Mouse (Mus musculus): ENCODE data around the gene Baz2a. TPM values are rescaled to one million over a fixed set of nuclear protein-coding genes. Genes with fewer than 3 reads are reported as not detected.

The Baz2a gene
- total and polyA plus RNA-seq, 2 experiments, result 6.6 to 12.3 TPM

DNA sequence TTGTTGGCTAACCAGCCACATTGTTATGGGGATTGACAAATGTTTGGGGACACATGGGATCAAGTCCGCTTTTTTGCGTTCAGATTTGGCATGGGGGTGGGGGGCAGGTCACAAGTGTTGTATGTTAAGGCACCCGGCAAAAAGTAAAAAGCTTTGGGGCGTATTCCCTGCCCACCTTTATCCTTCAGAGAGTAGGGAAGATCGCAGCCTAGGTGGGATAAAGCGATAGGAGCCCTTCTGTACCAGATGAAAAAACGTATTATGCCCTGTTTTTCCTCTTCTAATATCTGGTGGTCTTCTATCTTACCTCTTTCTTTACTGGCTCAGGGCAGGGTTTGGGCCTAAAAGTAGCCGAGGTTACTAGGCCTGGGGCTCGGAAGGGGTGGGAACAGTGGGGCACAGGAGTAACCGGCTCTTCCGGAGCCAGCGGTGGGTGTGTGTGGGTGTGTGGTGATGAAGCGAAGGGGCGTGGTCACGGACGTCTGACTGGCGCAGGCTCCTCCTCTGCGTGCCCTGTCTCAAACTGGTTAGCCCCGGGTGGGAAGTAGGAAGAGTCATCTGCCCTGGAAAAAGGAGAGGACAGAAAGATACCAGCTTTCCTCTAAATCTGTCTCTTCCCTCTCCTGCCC is 3.1 kb downstream of the Baz2a start:
- Histone ChIP-seq H3K9ac (ENCODE audit: low read depth, low read length) (peak overlapping the region; percentile 12; the same call in 1 of the 2 replicates), H3K4me1 (ENCODE audit: control insufficient read depth, insufficient read depth, low read length) (peaks cover 14% of the 10 kb centered on the region), H3K27me3 (ENCODE audit: control insufficient read depth, insufficient read depth, low read length) (no peaks in the 10 kb centered on the region), H3K4me3 (ENCODE audit: insufficient read depth, low read depth, low read length) (peak overlapping the region; percentile 7; the same call in 1 of the 2 replicates), H3K27ac (replicated peaks; ENCODE audit: insufficient read depth, low read depth, low read length) (peak overlapping the region; percentile 56), H3K79me2 (ENCODE audit: control insufficient read depth, insufficient read depth, low read length) (peaks cover 13% of the 10 kb centered on the region), H3K36me3 (ENCODE audit: control insufficient read depth, insufficient read depth, low read length) (peaks cover 6% of the 10 kb centered on the region)
- 11% methylated on average over 19 of the region's 19 CpGs for WGBS
- peak; percentile 87 for DNase-seq (ENCODE audit: extremely low read depth, low read depth, low spot score)
- TF ChIP-seq CTCF (IDR thresholded peaks at IDR 0.05; ENCODE audit: low read depth, low read length) (no peak), POLR2A (IDR thresholded peaks at IDR 0.05; ENCODE audit: extremely low read depth, insufficient read depth, low read length) (0 out of 2 replicates have a peak, but pooled peaks have one; percentile 12)

DNA sequence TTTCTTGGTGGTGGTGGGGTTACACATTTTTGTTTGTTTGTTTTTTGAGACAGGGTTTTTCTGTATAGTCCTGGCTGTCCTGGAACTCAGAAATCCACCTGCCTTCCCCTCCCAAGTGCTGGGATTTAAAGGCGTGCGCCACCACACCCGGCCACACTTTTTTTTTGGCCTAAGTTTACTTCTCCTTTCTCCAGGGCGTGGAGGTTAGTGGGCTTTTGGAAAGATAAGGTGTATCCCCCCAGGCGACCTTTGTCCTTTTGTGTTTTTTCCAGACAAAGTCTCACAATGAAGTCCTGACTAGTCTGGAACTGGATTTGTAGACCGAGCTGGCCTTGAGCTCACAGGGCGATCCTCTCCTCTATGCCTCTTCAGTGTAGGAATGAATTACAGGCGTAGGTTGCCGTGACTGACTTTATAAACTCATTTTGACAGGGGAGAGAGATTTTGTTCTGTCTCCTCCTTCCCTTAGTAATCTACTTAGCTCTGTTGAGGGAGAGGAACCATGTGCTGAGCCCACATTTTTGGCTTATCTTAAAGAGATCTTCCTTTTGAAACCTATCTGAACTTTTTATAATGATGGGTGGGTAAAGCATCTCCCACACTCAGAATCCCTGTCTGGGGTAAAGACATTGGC is 3.7 kb downstream of the Baz2a start:
- H3K4me3 ChIP-seq (ENCODE audit: insufficient read depth, low read depth, low read length), result no peak overlapping the region
- H3K4me1 ChIP-seq (ENCODE audit: control insufficient read depth, insufficient read depth, low read length), result peaks cover 14% of the 10 kb centered on the region
- H3K27ac ChIP-seq (replicated peaks; ENCODE audit: insufficient read depth, low read depth, low read length), result peak overlapping the region; percentile 56
- 39% methylated on average over 9 of the region's 9 CpGs for WGBS
- DNase-seq (ENCODE audit: extremely low read depth, low read depth, low spot score), result no peak
- H3K36me3 ChIP-seq (ENCODE audit: control insufficient read depth, insufficient read depth, low read length), result no peaks in the 10 kb centered on the region
- H3K79me2 ChIP-seq (ENCODE audit: control insufficient read depth, insufficient read depth, low read length), result peaks cover 15% of the 10 kb centered on the region
- no peaks in the 10 kb centered on the region for H3K27me3 ChIP-seq (ENCODE audit: control insufficient read depth, insufficient read depth, low read length)
- H3K9ac ChIP-seq (ENCODE audit: low read depth, low read length), result no peak overlapping the region
- no peak for TF ChIP-seq CTCF (IDR thresholded peaks at IDR 0.05; ENCODE audit: low read depth, low read length)
- TF ChIP-seq POLR2A (IDR thresholded peaks at IDR 0.05; ENCODE audit: extremely low read depth, insufficient read depth, low read length), result no peak

DNA sequence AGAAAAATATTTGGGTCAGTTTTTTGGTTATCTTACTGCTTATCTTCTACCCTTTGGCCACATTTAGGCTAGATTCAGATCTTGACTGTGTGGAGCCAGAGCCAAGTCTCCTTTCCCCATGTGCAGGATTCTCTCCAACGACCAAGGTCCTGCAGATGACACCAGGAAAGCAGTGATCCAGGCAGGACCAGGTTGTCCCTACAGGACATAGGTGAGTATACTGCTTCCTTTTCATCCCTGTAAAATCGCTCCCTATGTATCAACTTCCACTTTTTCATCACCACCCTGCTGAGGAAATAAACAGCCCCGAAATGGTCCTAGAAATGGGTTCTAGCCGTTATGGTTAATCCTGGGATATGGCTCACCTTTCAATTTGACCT is 4.9 kb downstream of the Baz2a start:
- 31% methylated on average over 4 of the region's 4 CpGs for WGBS
- H3K9ac ChIP-seq (ENCODE audit: low read depth, low read length), result no peak overlapping the region
- TF ChIP-seq CTCF (IDR thresholded peaks at IDR 0.05; ENCODE audit: low read depth, low read length), result no peak
- no peak for TF ChIP-seq POLR2A (IDR thresholded peaks at IDR 0.05; ENCODE audit: extremely low read depth, insufficient read depth, low read length)
- no peak overlapping the region for H3K4me3 ChIP-seq (ENCODE audit: insufficient read depth, low read depth, low read length)
- DNase-seq (ENCODE audit: extremely low read depth, low read depth, low spot score), result no peak
- H3K4me1 ChIP-seq (ENCODE audit: control insufficient read depth, insufficient read depth, low read length), result peaks cover 14% of the 10 kb centered on the region
- H3K36me3 ChIP-seq (ENCODE audit: control insufficient read depth, insufficient read depth, low read length), result no peaks in the 10 kb centered on the region
- no peaks in the 10 kb centered on the region for H3K27me3 ChIP-seq (ENCODE audit: control insufficient read depth, insufficient read depth, low read length)
- 0 out of 2 replicates have a peak overlapping the region, but pooled peaks have one; percentile 3 for H3K27ac ChIP-seq (replicated peaks; ENCODE audit: insufficient read depth, low read depth, low read length)
- peaks cover 16% of the 10 kb centered on the region for H3K79me2 ChIP-seq (ENCODE audit: control insufficient read depth, insufficient read depth, low read length)

DNA sequence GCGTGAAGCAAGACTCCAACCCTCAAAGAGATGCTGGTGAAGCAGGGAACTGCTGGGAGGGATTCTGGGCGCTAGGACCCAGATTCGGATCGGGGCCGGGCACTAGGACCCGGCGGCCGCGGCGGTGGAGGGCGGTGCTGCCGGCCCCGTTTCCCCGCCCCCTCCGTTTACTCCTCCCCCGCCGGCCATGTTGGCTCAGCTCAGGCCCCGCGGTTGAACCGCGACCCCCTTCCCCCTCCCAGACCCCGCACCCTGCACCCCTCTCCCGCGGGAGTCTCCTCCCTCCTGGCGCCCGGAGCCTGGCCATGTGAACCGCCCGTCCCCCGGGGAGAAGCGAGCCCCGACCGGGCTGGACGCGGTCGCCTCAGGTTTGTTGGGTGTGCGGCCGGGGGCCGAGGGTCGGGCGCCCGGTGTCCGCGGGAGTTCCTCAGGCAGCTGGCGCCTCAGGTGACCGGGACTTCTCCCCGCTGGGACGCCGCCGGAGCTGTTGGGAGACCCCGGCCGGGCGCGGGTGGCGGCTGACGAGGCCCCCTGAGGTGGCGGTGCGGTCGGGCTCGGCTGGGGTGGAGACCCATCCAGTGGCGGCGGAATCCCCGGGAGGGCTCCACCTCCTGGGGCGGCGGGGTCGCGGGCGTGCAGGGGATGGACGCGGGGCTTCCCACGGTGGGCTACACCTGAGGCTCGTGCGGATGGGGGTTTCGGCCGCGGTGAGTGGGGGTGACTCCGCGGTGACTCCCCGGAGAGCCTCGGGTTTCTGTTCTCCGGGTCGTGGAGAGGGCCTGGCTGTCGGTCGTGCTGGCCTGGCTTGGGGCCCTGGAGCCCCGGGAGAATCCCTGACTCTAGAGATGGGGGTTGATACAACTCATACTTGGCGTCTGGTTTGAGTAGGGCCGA is 5.6 kb downstream of the Baz2a start:
- Histone ChIP-seq H3K9ac (ENCODE audit: low read depth, low read length) (peak overlapping the region; percentile 87), H3K4me3 (ENCODE audit: insufficient read depth, low read depth, low read length) (peak overlapping the region; percentile 99), H3K27me3 (ENCODE audit: control insufficient read depth, insufficient read depth, low read length) (no peaks in the 10 kb centered on the region), H3K36me3 (ENCODE audit: control insufficient read depth, insufficient read depth, low read length) (no peaks in the 10 kb centered on the region), H3K4me1 (ENCODE audit: control insufficient read depth, insufficient read depth, low read length) (peaks cover 18% of the 10 kb centered on the region), H3K79me2 (ENCODE audit: control insufficient read depth, insufficient read depth, low read length) (peaks cover 21% of the 10 kb centered on the region), H3K27ac (replicated peaks; ENCODE audit: insufficient read depth, low read depth, low read length) (peak overlapping the region; percentile 43)
- WGBS, result under 1% methylated on average over 83 of the region's 86 CpGs
- DNase-seq (ENCODE audit: extremely low read depth, low read depth, low spot score), result peak; percentile 57
- TF ChIP-seq CTCF (IDR thresholded peaks at IDR 0.05; ENCODE audit: low read depth, low read length) (no peak), POLR2A (IDR thresholded peaks at IDR 0.05; ENCODE audit: extremely low read depth, insufficient read depth, low read length) (0 out of 2 replicates have a peak, but pooled peaks have one; percentile 9)

DNA sequence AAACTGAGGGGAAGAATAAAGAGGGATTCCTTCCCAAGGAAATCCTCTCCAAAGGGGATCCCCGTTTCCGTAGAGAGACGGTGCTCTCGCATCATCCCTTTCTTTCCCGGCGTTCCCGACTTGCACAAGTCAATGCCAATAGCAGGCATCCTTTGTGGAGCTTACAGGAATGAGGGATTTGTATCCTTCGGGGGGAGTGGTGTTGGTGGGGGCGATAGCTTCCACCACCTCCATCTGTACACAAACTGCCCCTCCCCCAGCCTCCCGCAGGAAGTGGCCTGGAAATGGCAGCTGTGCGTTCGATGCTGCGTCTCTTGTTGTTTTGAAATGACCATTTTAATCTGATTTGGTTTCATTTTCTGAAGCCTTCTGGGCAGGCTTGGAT is 6.2 kb downstream of the Baz2a start:
- 0% methylated on average over 13 of the region's 13 CpGs for WGBS
- peak overlapping the region; percentile 43 for H3K27ac ChIP-seq (replicated peaks; ENCODE audit: insufficient read depth, low read depth, low read length)
- H3K4me3 ChIP-seq (ENCODE audit: insufficient read depth, low read depth, low read length), result peak overlapping the region; percentile 99
- no peak for TF ChIP-seq POLR2A (IDR thresholded peaks at IDR 0.05; ENCODE audit: extremely low read depth, insufficient read depth, low read length)
- TF ChIP-seq CTCF (IDR thresholded peaks at IDR 0.05; ENCODE audit: low read depth, low read length), result no peak
- peaks cover 20% of the 10 kb centered on the region for H3K4me1 ChIP-seq (ENCODE audit: control insufficient read depth, insufficient read depth, low read length)
- DNase-seq (ENCODE audit: extremely low read depth, low read depth, low spot score), result peak; percentile 51
- no peaks in the 10 kb centered on the region for H3K36me3 ChIP-seq (ENCODE audit: control insufficient read depth, insufficient read depth, low read length)
- H3K79me2 ChIP-seq (ENCODE audit: control insufficient read depth, insufficient read depth, low read length), result peaks cover 21% of the 10 kb centered on the region
- H3K9ac ChIP-seq (ENCODE audit: low read depth, low read length), result peak overlapping the region; percentile 87
- H3K27me3 ChIP-seq (ENCODE audit: control insufficient read depth, insufficient read depth, low read length), result no peaks in the 10 kb centered on the region

All from liver, adult 2 months (tissue).